Mouse (Mus musculus) ES-Bruce4 (cell line): ENCODE measurements around the gene Gpd2.

Experiments used
- CTCF ChIP-seq: IDR thresholded peaks from one replicate; pipeline ENCODE4 v1.8.1; 2011; ENCODE audit warnings: low read depth, low read length
- EP300 ChIP-seq: IDR thresholded peaks from 2 replicates; pipeline ENCODE4 v1.6.1; 2011; ENCODE audit warnings: low read depth, low read length; ENCODE audit not compliant: insufficient read depth
- POLR2A ChIP-seq: IDR thresholded peaks from one replicate; pipeline ENCODE4 v1.8.1; 2011; ENCODE audit warnings: low read length; ENCODE audit not compliant: insufficient read depth

- no peak for TF ChIP-seq POLR2A
- TF ChIP-seq CTCF = no peak
- no peak for TF ChIP-seq EP300
Observed at GRCm38 (mm10) chr2:57227425-57227824, 10.0 kb upstream of the Gpd2 start.
